Mouse (Mus musculus): Measurements from ENCODE around the gene Prps2.
"Not testable (repeated sequence)": the region's sequence is repeated elsewhere in the genome, so short reads cannot be mapped to it uniquely, and the experiment has no call there.

The Prps2 gene

GRCm38 (mm10) chrX:167321233-167321806 is 61.2 kb downstream of the Prps2 start:
- DNase-seq: no peak

GRCm38 (mm10) chrX:167318819-167319396 is 63.6 kb downstream of the Prps2 start:
- DNase-seq: no peak

GRCm38 (mm10) chrX:167315766-167316165 is 66.8 kb downstream of the Prps2 start:
- no peak for DNase-seq

- DNase-seq: no peak
Measured at GRCm38 (mm10) chrX:167315093-167315726, 67.3 kb downstream of the Prps2 start.

GRCm38 (mm10) chrX:167302061-167302460 is 80.5 kb downstream of the Prps2 start:
- DNase-seq: not testable (repeated sequence)

Data from cerebellum, adult 9-11 months (tissue).